Mouse (Mus musculus): ENCODE data around the gene Runx1.

GRCm38 (mm10) chr16:92565708-92566107 is 260.2 kb downstream of the Runx1 start:
- TF ChIP-seq CTCF (IDR thresholded peaks at IDR 0.05; ENCODE audit: insufficient read depth, low read depth, low read length): peak; percentile 75
- TF ChIP-seq POLR2A (IDR thresholded peaks at IDR 0.05; ENCODE audit: insufficient read depth, low read depth, low read length): no peak

All from olfactory bulb, adult 2 months (tissue).